Mouse (Mus musculus) C3H10T1/2 (cell line): Measurements from ENCODE around the gene Gm21094. TPM values are rescaled to one million over a fixed set of nuclear protein-coding genes. Genes with fewer than 3 reads are reported as not detected.

Experiments used
- polyA plus RNA-seq, 2 experiments: library from polyadenylated mRNA; unstranded; fragments of >200 nt; fragmentation: generic; extraction: Trizol; gene quantifications; one replicate each; pipeline ENCODE4 v1.2.1; 2012; ENCODE audit warnings: missing spikeins in 2 of 2

Gm21094 gene
- polyA plus RNA-seq: not detected

GRCm38 (mm10) chrY:32620343-32620742 is at the start of gene Gm21094:
Gene Gm21094 (minus strand): TSS chrY:32620443.

